1 mouse cellular context compared by ENCODE assay signal in genomic region chr1:144269112-144269511, GRCm38 (mm10).
A peak's percentile ranks its signal among the peaks of the same experiment; 100 is the strongest.
TF ChIP-seq lines count a peak whose summit lies in the region.

No protein-coding gene starts in this region.

TF ChIP-seq in MEL, 35 proteins besides CTCF, POLR2A, EP300 and RAD21 (continued from another document):
- TF ChIP-seq BHLHE40 (IDR thresholded peaks at IDR 0.05; ENCODE audit: borderline replicate concordance, low read depth, low read length): peak; percentile 42; the same call in 1 of the 2 replicates
